Mouse (Mus musculus) gastrocnemius, adult 2 months (tissue): ENCODE results near the gene Csnk1e. TPM values are rescaled to one million over a fixed set of nuclear protein-coding genes. Genes with fewer than 3 reads are reported as not detected.

ENCODE experiments used
- DNase-seq: peaks from one replicate; pipeline ENCODE4 v3.0.0; 2022
- H3K27ac ChIP-seq: fragments of 200-600 bp; 2 replicates; pipeline ENCODE4 v1.8.1; 2022; ENCODE audit warnings: mild to moderate bottlenecking
- H3K4me3 ChIP-seq: fragments of 200-600 bp; 2 replicates; pipeline ENCODE4 v1.8.1; 2022; ENCODE audit warnings: mild to moderate bottlenecking, moderate library complexity
- CTCF ChIP-seq: fragments of 200-600 bp; IDR thresholded peaks from 2 replicates; pipeline ENCODE4 v1.8.1; 2022; ENCODE audit warnings: antibody characterized with exemption, mild to moderate bottlenecking, moderate library complexity
- intact Hi-C: fragments of 180-260 bp; cut with DNase I; formaldehyde crosslinking; loops from one replicate; pipeline ENCODE4 v1.15.1; 2025
- total RNA-seq, 2 experiments: library from RNA; stranded (reverse); gene quantifications; 2 replicates each; pipeline ENCODE4 v1.2.3; 2021

Csnk1e gene
- total RNA-seq, 2 experiments from 2014 or later, result 41.8 to 61.4 TPM

DNA sequence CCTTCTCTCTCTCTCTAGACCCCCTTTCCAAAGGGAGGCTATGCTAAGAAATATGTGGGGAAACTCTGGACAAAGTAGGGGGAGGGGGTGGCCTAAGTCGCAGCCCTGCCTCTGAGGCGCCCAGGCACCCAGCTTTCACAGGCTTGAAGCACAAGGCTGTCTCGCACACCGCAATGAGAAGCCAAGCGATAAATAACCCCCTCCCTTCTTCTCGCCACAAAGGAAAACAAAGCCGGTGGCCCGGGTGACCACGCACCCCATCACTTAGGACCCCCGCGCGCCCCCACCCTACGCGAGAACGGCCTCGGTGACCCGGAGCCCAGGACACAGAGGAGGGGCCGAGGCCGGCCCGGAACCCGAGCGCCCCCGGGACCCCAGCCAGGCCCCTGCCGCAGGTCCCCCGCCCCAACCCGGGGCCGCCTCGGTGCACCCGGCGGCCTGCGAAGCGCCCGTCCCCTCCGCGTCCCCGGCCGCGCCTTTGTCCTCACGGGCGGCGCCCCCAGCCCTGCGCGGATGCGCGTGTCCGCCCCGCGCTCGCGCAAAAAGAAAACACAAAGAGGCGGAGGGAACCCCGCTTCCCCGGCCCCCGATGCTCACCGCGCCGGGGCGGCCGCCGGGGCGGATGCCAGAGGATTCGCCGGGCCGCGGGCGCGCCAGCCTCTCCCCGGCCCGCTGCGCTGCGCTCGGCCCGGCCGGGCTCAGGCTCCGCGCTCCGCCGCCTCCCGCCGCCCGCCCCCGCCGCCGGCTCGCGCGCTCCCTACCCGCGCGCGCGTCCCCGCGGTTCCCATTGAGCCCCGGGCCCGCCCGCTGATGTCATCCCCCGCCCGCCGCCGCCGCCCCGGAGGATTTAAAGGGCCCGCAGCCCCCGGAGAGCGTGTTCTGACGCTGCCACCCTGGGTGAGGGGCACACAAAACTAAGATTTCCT, 13.8 kb downstream of the Csnk1e start:
- peak overlapping the region; percentile 96 for H3K4me3 ChIP-seq
- intact Hi-C loops, result no loop called here
- TF ChIP-seq CTCF, result no peak
- DNase-seq, result peak; percentile 94
- H3K27ac ChIP-seq, result peak overlapping the region; percentile 99

DNA sequence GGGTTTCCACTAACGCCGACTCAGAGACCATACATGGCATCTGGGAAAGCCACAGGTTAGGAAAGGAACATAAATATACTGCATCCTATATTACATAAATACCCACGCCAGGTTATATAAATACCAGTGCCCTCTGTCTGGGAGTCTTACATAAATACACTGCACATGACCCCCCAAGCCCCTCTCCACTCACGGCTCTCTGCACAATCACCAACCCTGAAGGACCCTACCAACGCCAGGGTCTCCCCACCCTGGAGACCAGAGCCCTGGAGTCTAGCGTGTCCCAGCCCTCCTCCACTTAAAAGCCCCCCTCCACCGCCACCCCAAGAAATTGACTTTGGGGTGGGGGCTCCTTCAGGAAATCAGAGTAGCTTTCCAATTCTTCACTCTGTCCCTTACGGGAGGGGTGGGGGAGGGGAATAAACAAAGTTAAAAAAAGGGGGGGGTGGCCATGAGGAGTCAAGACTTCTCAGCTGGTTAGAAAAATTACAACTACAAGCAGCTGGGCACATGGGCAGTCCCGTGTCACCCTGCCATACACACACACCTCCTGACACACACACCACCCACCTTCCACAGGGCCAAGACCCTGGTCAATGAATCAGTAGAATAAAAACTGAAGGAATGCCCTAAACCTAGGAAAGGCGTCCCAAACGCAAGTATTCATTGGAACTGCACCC, 14.6 kb downstream of the Csnk1e start:
- Histone ChIP-seq H3K4me3 (peak overlapping the region; percentile 96), H3K27ac (peak overlapping the region; percentile 99)
- intact Hi-C loops, result no loop called here
- no peak for DNase-seq
- no peak for TF ChIP-seq CTCF

DNA sequence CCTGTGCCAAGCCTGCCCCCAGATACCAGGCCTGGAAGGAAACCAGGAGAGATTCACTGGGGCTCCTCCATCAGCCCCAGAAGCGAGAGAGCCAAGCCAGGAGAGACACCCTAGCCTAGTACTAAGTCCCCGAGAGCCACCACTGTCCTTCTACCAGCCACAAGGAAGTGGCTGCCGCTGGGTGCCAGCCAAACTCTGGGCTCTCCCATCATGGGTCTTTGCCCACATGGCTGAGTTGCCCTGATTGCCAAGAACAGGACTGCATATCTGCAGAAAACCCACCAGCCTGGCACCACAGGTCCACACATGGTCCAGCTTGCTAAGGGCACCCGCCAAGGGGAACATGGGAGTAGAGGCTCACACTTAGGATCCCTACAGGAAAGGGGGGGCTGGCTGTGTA, 15.1 kb downstream of the Csnk1e start:
- TF ChIP-seq CTCF, result no peak
- H3K4me3 ChIP-seq, result peak overlapping the region; percentile 96
- DNase-seq, result peak; percentile 88
- intact Hi-C loops, result no loop called here
- peak overlapping the region; percentile 99 for H3K27ac ChIP-seq

DNA sequence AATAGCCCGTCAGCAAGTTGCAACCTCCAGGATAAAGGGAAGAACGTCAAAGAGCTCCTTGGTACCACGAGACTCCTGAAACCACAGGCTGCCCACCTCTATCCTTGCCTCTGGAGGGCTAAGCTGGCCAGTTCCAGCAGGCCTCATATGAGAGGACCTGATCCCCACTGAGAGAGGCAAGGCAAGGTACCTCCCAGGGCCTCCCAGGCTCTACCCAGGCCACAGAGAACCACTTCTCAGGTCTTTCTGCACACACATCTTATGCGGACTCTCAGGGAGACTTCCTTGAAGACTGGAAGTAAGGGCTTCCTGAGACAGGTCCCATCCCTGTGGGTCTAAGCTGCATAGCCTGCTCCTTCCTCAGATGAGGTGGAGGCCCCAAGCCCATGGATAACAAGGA, 16.0 kb downstream of the Csnk1e start:
- TF ChIP-seq CTCF, result no peak
- intact Hi-C loops, result loop anchor here (2.0 kb wide), 1 partner anchor 19 kb away; no protein-coding TSS in a partner anchor
- DNase-seq, result no peak
- peak overlapping the region; percentile 96 for H3K4me3 ChIP-seq
- H3K27ac ChIP-seq, result peak overlapping the region; percentile 99

DNA sequence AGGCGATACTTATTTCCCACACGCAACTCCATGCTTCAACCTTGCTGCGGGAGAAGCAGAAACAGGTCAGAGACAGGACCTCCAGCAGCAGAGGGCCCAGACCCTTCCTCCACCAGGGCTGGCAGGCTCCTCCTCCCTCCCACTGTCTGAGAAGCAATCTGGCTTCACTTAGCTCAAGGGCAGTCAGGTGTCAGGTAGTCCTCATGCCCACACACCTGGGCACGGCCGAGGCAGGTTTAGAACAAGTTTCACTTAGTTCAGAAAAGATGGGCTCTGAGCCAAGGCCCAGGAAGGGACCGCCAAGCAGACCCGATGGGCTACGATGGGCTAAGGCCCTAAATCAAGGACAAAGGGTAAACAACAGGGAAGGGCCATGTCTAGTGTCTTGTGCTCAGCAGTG, 16.6 kb downstream of the Csnk1e start:
- peak overlapping the region; percentile 96 for H3K4me3 ChIP-seq
- no peak for TF ChIP-seq CTCF
- intact Hi-C loops, result loop anchor here (2.0 kb wide), 1 partner anchor 18 kb away; no protein-coding TSS in a partner anchor
- no peak for DNase-seq
- peak overlapping the region; percentile 99 for H3K27ac ChIP-seq

DNA sequence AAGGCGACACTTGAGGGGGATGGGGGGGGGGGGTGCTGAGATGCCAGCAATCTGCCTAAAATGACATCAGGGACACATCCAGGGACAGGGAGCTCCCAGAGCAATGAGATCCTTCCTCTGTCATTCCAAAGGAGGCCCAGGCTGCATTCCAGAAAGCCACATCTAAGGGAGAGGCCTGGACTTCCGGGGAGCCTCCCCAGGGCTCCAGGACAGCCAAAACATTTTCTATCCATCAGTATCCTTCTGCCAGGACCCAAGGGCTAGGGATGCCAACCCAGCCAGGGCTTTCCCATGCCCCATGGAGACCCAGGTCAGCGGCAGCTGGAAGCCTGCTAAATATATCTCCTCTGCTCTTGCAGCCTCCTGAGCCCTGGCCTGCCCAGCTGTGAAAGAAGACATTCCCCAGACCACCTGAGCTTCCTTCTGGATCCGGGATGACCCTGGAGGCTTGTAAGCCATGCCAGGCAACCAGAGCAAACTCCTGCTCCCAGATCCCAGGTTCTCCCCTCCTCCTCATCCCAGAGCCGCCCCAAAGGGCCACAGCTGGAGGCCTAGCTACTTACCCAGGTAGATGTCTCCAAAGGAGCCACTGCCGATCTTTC, 17.1 kb downstream of the Csnk1e start:
- intact Hi-C loops, result loop anchor here (2.0 kb wide), 1 partner anchor 18 kb away; no protein-coding TSS in a partner anchor
- no peak for TF ChIP-seq CTCF
- peak overlapping the region; percentile 96 for H3K4me3 ChIP-seq
- peak; percentile 50 for DNase-seq
- peak overlapping the region; percentile 99 for H3K27ac ChIP-seq

DNA sequence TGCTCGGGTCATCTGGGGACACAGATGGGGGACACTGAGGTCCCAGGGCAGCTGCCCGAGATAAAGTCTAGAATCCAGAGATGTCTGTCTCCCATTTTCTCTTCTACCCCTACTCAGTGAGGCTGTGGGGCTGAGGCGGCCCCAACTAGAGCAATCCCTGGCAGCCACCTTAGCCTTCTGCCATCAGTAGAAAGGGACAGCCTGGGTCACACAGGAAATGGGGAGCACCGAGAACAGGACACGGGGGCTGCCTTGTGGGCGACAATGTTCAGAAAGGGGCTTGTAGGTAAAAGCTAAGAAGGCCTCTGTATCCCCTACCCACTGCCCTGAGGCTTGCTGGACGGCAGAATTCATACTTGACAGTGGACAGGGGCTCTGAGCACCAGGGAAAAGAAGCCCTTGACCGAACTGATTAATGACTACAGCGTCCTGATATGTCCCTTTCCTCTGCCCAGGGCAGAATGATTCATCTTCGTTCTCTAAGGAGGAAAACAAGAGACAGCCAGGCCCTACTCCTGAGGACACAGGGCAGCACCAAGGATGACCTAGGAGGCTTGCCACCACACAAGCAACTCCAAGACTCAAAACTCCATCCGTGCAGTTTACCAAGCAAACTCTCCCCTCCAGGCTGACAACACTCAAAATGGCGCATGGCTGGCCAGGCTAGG, 17.7 kb downstream of the Csnk1e start:
- Histone ChIP-seq H3K27ac (peak overlapping the region; percentile 99), H3K4me3 (peak overlapping the region; percentile 96; the same call in 1 of the 2 replicates)
- TF ChIP-seq CTCF, result no peak
- intact Hi-C loops, result loop anchor here (2.0 kb wide), 2 partner anchors 17 to 35 kb away; partner anchors contain the start of gene Tmem184b
- DNase-seq, result no peak

DNA sequence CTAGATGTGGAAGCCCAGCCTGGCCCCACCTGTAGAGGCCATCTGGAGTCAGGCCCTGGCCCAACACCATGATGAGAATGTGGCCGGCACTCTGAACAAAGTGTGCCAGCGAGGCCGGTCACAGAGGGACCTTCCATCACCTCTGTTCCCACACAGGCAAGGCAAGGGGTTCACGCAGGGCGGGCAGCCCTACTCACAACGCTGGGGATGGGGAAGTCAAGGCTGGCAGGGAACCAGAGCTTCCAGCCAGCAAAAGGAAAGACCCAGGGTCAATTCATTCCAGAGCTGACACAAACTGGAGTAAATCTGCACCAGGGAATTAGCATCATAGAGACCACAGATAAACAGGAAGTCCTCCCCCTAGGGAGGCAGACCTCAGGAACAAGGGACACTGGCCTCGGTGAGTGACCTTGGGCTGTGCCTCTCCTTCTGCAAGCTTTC, 18.9 kb downstream of the Csnk1e start:
- intact Hi-C loops, result loop anchor here (2.0 kb wide), 1 partner anchor 34 kb away; the partner anchor contains the start of gene Tmem184b
- no peak for TF ChIP-seq CTCF
- DNase-seq, result peak; percentile 57

DNA sequence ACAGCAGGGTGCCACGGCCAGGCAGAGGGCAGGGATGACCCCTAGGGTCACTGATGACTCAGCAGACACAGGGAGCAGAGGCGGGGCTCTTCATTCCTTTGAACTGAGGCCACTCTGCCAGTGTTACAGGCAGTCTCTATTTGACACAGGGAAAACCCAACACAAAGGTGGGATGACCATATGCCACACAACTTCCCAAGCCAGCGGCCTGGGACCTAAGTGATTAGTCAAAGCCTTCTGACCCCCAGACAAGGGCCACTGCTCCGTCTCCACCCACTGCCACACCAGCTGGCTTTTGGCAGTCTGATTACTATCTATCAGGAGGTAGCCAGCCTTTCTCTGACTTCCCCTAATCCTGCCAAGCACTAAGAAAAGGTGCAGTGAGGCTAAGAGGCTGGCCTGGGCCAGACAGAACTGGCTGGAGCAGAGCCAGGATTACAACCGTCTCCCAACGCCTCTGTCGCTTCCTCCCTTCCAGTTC, 20.1 kb downstream of the Csnk1e start:
- peak overlapping the region; percentile 47 for H3K4me3 ChIP-seq
- peak overlapping the region; percentile 99 for H3K27ac ChIP-seq
- intact Hi-C loops, result no loop called here
- DNase-seq, result peak; percentile 75
- TF ChIP-seq CTCF, result no peak

More for the DNA sequence above, 18.9 kb downstream of the Csnk1e start:
- peak overlapping the region; percentile 99 for H3K27ac ChIP-seq
- H3K4me3 ChIP-seq, result peak overlapping the region; percentile 47

DNA sequence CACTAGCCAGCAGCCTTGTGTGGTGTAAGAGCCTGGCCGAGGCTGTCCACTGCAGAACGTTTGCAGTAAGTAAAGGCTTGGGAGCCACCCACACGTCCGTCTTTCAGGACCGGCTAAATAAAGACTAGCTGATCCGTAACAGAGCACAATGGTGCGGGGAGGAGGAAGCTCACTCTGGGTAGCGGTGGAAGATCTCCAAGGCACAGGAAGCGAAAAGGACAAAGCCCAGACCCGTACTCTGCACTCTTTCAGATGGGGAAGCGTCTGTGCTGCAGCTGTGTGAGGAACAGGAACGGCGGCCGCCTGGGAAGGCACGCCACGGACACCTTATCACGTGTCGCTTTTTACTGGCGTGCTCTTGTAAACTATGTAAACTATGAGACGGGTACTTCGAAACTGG, 22.5 kb downstream of the Csnk1e start:
- peak overlapping the region; percentile 44 for H3K4me3 ChIP-seq
- intact Hi-C loops, result no loop called here
- peak overlapping the region; percentile 69 for H3K27ac ChIP-seq
- TF ChIP-seq CTCF, result no peak
- peak; percentile 56 for DNase-seq

DNA sequence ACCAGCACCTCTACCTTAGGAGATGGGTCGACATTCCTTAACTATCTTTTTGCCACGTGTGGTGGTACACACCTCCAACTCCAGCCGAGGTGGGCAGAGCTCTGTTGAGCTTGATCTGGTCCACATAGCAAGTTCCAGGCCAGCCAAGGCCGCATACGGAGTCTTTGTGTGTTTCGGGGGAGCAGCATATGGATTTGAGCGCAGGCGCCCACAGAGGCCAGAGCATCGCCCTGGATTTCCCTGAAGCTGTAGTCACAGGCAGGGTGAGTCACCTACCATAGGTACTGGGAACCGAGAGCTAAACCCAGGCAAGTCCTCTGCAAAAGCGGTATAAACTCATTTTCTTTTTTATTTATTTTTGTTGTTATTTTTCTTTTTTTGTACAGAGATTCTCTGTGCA, 23.0 kb downstream of the Csnk1e start:
- intact Hi-C loops, result no loop called here
- Histone ChIP-seq H3K27ac (peak overlapping the region; percentile 69), H3K4me3 (no peak overlapping the region; the same call in 1 of the 2 replicates)
- no peak for TF ChIP-seq CTCF
- no peak for DNase-seq

DNA sequence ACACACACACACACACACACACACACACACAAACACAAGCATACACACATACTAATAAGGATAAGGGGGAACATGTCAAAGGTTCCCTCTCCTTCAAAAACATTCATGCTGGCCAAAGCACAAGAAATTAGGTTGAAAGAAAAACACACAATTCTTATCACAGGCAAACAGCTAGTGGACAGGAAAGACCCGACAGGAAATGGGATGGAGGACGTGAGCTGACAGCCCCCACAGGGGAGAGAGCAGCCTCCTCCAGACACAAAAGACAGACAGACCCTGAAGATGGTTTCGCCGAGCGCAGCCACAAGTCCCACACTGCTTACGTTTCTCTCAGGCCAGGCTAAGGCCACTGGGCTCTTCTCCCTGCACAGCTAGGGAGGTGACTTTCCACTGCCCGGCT, 23.4 kb downstream of the Csnk1e start:
- H3K4me3 ChIP-seq, result no peak overlapping the region
- DNase-seq, result no peak
- intact Hi-C loops, result no loop called here
- no peak for TF ChIP-seq CTCF
- H3K27ac ChIP-seq, result peak overlapping the region; percentile 69; the same call in 1 of the 2 replicates
